Mouse (Mus musculus) embryo, embryonic 11 days (tissue): ENCODE data around the gene Tfpt.

Experiments used
- DNase-seq: peaks from one replicate; pipeline ENCODE4 v3.0.0-alpha.2; 2015

Gene Tfpt

DNA sequence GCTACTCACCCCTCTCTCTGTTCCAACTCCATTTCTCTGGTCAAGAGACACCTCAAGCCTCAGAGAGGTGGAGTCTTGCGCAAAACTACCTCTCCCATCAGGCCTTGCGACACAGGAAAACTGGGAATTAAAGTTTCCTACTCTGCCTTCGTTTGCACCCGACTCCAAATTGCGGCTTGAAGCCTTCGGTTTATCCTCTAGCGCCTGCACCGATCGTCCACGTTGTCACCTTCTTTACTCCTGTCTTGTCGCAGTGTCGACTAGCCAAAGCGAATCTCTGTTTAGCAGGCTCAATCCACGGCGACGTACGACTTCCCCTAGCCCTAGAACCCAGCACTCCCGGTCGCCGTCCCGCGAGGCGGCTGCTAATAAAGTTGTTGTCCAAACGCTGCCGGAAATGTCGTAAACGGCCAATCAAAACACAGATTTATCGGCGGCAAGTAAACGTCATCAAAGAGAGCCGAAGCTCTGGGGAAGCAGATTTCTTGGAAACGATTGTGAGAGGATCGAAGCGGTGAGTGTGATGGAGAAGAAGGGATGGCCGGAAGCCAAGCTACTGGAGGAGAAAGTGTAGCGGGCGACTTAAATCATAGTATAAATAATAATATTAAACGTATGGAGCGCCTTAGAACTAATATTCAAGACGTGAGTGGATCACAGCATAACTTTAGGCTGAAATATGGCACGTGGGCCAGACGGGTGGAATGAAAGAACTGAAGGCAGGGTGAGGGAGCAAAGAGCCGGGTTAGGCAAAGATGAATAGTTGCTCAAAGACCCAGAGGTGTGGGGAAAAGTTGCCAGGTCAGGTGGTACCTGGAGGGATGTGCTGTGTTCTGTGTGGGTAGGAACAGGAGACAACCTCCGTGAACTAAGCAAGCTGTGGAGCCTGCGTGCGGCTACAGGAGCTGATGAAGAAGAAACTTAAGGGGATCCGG lies at the start of gene Tfpt, which contains the start of gene Prpf31:
Tfpt (minus strand) TSS at position 387 of the 935 bp plus-strand sequence.
Prpf31 (plus strand) TSS at position 443 of the 935 bp plus-strand sequence.
- peak; percentile 95 for DNase-seq

DNA sequence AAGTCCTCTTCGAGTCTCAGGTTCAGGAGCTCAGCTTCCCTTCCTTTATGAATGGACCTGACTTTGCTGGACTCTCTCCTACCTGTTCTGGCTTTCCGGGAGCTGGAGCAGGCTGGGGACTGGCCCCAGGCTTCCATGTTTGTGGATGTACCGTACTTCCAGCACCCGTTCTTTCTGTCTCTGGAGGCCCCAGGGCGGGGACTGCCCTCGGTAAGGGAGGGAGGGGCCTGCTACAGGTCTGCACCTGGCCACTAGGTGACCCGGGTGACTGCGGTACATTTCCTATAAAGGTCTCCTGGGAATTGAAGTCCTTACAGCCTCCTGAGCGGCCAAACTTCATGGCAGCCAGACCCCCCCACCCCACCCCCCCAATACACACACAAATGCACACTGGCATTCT lies 47.6 kb upstream of the Tfpt start, which contains the start of gene Tmc4:
Tmc4 (minus strand) TSS at position 212 of the 400 bp plus-strand sequence.
- no peak for DNase-seq

DNA sequence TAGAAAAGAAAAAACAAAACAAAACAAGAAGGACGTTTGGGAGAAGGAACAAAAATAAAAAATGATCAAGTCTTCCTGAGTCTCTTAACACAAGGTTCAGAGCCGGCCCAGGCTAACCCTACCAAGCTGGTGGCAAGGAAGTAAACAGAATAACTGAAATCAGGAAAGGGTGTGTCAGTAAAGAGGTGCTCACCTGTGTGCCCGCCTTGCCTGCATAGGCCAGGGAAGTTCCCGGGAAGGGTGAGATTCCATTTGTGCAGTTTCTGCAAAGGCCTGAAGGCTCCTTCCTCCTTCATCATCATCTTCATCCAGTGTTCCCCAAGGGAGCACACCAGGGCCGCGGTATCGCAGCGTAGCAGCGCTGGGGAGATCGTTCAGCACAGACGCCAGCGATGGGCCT lies 46.6 kb upstream of the Tfpt start:
- no peak for DNase-seq

DNA sequence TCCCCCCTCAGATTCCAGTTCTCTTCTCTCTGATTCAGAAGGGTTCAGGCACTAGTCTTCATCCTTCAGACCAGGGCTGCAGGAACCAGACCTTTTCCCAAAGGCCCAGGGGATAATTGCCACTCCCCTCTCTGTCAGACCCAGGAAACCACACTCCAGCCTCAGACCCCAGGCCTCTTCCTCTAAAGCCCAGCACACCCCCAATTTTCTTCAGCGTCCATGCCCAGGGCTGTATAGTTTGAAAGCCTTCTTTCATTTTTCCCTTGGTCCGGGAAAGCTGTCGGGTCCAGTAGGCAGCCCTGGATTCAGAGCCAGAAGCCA lies 45.5 kb upstream of the Tfpt start:
- no peak for DNase-seq

DNA sequence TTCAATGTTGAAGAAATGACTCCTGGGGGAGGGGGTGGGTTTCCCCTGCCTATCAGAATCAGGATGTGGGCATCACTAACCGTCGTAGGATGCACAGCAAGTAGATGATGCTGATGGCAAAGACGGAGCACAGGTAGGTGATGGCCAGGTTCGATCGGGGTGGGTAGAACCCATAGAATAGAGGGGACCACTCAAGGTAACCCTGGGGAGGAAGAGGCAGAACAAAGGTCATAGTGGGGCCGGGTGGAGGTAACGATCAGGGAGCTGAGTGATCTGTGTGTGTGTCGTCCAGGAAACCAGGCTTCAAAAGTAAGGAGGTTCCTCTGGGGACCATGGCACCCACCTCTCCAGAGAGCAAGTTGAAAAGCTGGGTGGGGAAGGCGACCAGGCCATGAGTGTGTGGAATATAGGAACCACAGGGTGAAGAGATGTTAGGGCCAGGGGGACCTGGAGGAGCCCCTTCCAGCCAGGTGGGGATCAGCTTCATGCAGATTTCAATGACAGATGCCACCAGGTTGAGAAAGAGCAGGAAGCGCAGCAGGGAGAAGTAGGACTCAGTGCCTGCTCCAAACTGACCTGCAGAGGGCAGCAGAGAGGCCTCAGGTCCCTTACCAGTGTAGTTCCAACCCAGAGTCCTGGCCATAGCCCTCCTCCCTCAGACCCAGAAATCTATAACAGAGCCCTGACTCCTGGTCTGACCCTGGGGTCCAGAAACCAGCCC lies 44.9 kb upstream of the Tfpt start:
- peak; percentile 86 for DNase-seq

DNA sequence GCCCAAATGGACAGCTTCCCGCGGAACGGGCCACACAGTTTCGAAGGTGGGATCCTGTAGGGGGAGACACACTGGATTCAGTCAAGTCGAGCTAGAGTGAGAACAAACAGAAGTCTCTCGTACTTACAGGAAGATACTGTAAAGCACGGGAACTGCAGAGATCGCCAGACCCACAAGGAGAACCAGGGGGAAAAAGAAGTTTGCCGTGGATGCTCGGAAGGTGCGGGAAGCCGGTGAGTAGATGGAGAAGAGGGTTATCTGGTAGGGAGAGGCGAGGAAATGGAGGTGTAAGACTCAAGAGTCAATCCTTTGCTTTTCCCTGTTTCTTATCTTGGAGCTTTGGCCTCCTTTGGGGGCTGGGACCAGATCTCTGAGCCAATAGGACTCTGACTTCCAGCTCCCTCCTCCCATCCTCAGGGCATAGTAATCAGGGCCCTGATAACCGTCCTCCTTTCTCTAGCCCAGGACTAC lies 37.2 kb upstream of the Tfpt start:
- peak; percentile 24 for DNase-seq

DNA sequence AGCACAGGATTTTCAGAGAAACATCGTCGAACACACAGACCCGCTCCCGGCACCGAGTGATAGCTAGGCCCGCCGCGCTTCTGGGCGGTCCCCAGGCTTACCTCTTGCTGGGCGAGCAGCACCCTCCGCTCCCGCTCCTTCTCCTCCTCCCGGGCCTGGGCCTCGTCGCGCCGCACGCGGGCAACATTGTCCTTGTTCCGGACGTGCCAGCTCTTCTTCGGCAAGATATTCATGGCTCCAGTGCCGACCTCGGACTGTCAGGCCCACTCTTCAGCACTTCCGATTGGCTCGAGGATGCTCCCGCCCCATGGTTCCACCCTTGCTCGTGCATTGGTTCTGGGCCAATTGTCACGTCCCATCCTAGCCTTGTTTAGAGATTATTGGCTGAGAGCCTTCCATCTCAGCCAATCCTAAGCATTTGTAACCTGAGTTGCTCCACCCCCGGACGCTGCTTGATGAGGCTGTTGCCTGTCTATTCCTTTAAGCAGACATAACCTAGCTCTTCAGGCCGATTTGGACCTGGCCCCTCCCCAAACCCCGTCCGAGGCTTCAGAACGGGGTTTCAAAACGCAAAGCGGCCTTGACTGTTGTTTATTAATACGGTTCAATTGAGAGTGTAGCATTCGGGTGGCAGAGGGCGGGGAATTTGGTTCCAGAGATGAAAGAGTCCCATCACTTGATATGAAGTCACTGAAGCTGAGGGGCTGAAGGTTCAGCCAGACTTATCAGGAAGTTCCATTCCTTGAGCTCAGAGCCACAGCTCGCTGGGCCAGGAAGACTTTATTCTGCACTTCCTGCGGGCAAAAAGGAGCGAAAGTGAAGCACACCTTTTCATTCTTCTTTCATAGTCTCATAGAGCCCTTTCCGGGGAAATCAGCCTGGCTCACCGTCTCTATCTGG lies 35.7 kb upstream of the Tfpt start, which contains the start of gene Leng1:
Leng1 (minus strand) TSS at position 626 of the 900 bp plus-strand sequence.
- peak; percentile 96 for DNase-seq

DNA sequence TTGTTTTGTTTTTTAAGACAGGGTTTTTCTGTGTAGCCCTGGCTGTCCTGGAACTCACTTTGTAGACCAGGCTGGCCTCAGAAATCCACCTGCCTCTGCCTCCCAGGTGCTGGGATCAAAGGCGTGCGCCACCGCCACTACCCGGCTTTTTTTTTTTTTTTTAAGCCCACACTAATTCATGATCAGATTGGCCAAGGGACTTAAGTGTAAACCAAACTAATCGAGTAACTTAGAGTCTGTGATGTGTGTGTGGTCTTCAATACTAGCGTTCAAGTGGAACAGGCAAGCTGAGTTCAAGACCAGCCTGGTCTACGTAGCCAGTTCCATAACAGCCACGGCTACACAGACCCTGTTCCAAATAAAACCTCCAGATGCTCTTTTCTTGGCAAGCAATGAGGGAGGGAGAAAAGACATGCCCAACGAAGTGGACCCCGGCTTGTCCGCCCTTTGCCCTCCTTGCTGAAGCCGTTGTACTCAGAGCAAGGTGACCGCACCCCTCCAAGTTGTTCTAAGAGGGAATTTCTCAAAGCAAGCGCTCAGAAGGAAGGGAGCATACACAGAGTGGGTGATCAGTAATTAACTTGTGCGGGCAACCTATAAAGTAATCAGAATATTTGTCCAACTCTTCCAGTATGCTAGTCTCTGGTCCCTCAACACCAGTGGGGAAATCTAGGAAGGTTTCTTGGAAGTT lies 34.9 kb upstream of the Tfpt start:
- DNase-seq, result peak; percentile 37

DNA sequence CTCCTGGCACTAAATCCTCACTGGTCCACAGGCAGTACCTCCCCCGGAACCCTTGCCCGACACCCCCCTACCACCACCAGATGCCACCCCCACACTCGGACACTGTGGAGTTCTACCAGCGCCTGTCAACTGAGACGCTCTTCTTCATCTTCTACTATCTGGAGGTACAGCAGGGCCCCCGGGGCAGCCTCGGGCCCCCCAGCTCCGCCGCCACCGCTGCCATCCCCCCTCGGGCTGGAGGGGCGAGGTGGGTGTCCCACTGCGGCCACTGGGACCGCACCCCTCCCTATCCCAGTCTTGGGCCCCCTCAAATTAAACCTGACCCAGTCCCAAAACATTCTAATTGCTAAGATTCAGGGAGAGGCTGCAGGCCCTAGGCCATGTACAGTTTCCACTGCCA lies 28.8 kb upstream of the Tfpt start:
- no peak for DNase-seq

DNA sequence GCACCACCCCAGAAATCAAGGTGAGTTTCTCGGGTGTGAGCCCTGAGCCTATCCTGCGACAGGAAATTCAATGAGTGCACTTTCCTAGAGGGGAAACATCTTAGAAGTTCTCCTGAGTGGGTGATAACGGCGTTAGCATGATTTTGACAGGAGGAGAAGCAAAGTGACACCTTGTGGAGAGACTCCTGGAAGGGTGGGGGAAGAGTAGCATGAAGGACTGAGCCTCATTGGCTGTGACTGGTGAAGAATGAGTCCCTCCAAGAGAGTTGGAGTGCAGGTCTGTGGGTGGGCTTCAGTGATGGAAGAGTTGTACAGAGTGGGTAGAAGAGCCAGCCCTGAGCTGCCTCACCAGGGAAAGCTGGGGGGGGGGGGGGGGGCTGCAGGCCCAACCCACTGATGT lies 27.2 kb upstream of the Tfpt start:
- DNase-seq, result no peak

DNA sequence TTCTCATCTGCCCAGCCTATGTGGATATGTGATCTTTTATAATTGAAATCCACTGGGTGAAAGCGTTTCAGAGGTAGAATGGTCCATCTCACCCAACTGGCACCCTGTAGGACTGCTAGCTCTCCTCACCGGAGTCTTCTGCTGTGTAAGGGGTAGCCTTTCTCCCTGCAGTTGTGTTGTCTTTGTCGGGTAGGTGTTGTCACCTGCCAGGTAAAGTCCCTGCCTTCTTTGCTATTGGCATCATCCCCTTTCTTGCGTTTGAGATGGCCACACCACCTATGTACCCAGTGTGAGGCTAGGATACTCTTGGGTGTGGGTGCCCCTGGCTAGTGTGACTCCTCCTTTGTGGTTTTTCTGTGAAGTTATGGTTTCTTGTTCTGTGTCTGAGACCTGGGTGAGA lies 16.9 kb upstream of the Tfpt start:
- DNase-seq, result no peak

DNA sequence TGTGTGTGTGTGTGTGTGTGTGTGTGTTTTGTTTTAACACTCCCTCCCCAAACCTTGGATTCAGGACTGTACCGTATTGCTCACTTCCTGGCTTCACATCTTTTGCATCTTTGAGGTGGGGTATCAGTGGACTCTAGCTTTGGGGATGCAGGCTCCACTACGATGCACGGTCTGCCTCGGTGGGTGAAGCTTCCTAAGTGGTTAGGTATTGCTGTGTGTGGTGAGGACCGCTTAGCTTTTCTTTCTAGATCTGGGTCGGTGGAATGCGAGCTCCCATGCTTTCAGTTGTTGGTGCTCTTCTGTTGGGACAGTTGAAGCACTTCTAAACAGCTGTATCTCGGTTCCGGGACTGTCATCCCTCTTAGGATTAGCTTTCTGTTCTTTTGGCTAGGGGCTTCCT lies 16.5 kb upstream of the Tfpt start:
- no peak for DNase-seq

DNA sequence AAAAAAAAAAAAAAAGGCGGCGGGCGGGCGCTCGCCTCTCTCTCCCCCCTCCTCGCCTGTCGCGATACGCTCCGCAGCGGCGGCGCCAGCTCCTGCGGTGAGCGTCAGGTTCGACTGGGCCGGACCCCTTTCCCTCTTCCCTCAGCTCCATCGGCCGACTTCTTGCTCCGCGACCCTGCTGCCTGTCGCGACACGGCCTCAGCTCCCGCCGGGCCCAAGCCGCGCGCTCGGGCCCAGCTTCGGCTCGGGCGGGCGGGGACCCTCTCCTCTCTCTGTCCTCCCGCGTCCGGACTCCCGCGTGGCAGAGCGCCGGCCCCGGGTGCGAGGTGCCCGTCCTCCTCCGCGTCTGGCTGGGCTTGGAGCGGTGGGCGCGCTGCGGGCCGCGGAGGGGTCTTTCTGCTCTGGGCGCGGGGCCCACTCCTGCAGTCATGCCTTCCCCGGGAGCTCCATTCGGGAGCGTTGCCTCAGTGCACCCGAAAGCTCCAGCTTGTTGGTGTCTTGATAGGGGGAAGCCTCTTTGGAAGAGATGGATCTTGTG lies 15.8 kb upstream of the Tfpt start:
- no peak for DNase-seq

DNA sequence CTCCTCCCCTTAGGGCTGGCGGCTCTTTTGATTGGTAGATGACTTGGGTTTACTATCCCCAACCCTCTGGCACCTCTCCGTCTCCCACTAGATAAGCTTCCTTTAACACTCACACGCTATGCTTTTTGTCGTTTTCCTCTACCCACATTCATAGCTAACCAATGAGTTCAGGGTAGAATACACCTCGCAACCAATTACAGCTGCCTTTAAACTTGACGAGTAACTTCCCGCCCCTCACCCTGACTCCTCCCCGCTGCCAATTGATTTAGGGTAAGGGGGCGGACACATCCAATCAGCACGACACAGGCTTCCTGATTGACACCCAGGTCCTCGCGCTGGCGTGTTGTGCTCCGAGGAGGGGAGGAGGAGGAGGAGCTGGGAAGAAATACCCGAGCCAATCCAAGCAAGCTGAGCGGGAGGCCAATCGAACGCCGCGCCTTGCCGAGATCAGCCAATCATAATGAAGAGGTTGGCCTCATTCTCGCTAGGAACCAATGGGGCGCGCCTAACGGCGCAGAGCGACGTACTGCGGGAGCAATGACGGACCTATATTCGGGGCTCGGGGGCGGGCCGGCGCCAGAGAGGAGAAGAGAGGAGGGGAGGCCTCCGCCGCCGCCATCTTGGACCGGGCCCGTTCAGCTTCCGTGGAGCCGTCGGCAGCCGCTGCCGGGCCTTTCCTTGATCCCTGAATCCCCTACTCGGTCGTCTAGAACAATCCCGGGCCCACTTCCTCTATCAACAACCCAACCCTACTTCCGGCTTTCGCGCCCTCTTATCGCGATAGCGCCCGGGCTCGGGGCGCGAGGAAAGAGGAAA lies 15.2 kb upstream of the Tfpt start, which contains the start of gene Cnot3:
Cnot3 (plus strand) TSS at position 597 of the 816 bp plus-strand sequence.
- peak; percentile 98 for DNase-seq

DNA sequence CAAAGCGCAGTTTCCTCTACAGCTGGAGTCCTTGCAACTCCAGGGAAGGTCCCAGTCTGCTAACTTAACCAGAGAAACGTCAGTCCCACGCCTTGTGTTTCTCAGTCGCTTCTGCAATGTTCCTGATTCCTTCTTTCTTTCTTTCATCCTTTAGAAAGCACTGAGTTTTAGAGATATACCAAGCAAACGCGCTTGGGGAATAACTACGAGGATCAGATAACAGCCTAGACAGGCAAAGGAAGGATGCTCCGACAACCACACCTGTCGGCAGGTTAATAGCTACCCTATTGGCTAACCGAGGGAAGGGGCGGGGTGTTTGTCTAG lies 14.6 kb upstream of the Tfpt start:
- no peak for DNase-seq

DNA sequence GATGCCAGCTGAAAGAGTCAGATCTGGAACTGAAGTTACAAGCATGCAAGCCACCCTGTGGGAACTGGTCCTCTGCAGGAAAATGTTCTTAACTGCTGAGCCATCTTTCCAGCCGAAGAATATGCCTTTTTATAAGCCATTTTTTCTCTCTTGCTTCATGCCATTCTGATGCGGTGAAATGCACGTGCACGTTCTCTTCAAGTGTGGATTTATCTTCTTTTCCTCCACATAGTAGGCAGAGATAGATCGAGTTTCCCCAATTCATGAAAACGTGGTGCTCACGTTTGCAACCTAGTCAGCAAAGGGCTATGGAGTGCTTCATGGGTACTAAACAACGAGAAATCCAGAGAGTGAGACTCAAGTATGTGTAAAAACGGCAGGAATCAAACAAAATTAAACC lies 14.1 kb upstream of the Tfpt start:
- DNase-seq, result no peak

DNA sequence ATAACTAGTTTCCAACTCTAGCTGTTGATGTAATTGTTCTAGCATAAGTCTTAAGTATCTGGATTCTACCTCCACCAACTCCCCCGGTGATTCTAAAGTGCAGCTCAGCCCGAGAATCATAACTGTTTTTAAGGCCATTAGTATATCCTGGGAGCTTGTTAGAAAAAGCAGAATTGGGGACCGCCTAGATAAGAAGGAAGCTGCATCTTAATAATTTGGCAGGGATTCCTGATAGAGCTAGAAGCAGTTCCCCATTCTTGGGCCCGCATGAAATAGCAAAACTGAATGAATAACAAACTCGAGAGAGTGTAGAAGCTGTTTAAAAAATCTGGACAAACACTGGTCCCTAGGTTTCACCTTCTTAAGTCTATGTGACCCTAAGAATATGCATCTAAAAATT lies 13.7 kb upstream of the Tfpt start:
- no peak for DNase-seq

DNA sequence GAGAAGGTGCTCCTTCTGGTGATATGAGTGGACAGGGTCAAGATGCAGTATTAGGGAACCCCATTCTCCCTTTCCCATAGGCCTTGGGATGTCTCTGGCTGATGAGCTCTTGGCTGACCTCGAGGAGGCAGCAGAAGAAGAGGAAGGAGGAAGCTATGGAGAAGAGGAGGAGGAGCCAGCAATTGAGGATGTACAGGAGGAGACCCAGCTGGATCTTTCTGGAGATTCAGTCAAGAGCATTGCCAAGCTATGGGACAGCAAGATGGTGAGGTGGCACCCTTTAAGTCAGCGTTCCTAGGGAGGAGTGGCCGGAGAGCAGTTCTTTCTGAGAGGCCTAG lies 718 bp upstream of the Tfpt start:
- DNase-seq, result no peak

DNA sequence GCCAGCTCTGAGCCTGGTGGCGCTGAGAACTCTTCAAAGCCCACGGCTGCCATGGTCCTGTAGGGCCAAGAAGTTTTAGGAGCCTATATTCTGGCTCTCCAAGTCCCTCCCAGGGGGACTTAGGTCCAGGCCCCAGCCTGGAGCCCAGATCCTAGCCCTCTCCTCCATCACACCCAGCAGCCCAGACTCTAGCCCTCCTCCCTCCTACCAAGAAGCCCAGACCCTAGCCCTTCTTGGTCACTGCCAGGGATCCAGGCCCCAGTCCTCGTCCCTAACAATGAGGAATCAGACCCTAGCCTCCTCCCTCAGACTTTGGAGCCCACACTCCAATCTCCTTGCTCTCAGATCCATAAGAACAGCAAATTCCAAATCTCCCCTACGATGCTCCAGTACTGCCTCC lies 699 bp downstream of the Tfpt start:
- DNase-seq, result no peak

DNA sequence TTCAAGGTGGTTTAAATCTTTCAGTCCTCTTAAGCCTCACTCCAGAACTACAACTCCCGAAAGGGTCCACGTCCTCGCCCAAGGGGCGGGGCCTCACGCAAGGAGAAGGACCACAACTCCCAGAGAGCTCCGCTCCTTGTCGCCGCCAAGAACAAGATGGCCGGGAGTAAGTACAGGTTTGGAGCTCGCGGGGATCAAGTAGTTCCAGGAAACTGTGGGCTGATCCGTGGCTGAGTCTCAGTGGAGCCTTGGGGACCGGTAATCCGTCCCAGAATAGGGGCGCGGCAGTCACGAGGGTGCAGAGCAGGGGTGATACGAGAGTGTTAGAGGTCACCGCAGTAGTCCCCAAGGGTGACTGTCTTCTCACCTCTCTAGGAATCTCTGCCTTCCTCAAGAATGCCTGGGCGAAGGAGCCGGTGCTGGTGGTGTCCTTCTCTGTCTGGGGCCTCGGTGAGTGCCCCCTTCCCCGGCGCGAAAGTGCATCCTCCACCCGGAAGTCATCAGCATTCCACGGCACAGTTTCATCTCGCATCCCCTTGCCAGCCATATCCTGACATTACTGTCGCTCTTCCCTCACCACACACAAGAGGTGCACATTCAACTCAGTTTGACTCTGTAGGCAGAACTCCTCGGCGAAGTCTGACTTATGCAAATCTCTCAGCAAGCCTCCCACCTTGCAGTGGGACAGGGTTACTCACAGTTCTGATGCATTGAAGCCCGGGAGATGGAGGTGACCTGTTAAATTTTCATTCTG lies 12.3 kb downstream of the Tfpt start, which contains the start of gene Ndufa3:
Ndufa3 (plus strand) TSS at position 132 of the 754 bp plus-strand sequence.
- DNase-seq, result peak; percentile 94
